Mouse (Mus musculus) ES-E14 (cell line): Measurements from ENCODE around the gene Vwa5b2.

ENCODE experiments used
- HCFC1 ChIP-seq: IDR thresholded peaks from 2 replicates; pipeline ENCODE4 v1.6.1; 2012; ENCODE audit warnings: low read length, inconsistent platforms, borderline replicate concordance; ENCODE audit not compliant: insufficient read depth
- ZNF384 ChIP-seq: IDR thresholded peaks from 2 replicates; pipeline ENCODE4 v1.6.1; 2012; ENCODE audit warnings: low read depth, low read length, inconsistent platforms

DNA sequence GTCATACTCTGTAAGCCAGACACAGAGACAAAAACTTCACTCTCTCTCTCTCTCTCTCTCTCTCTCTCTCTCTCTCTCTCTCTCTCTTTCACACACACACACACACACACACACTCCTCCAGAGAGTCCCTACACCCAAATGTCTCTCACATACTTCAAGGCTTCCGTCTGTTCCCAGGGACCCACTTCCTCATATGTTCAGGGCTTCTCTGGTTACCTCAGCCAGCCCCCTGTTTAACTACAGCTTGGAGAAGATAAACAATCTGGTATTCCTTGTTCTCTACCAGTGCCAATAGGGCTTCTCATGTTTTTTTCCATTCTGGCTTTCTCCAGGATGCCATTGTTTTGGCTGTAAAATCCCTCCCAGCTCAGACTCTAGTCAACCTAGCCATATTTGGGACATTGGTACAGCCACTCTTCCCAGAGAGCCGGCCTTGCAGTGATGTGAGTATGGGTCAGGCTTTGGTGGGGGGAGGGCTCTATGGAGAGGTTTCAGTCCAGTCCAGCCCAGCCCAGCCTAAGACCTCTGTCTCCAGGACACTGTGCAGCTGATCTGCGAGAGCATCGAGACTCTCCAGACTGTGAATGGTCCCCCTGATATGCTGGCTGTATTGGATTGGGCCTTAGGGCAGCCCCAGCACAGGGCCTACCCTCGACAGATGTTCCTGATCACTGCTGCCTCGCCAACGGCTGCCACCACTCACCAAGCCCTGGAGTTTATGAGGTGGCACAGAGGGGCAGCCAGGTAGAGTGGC, 7.6 kb downstream of the Vwa5b2 start:
- no peak for TF ChIP-seq HCFC1
- no peak for TF ChIP-seq ZNF384
